Mouse (Mus musculus) MEL (cell line): ENCODE measurements around the gene Miga1. TPM values are rescaled to one million over a fixed set of nuclear protein-coding genes. Genes with fewer than 3 reads are reported as not detected.
"Not testable (repeated sequence)": the region's sequence is repeated elsewhere in the genome, so short reads cannot be mapped to it uniquely, and the experiment has no call there.

Source experiments
- DNase-seq: peaks from one replicate; pipeline ENCODE4 v3.0.0; 2011; ENCODE audit warnings: low read depth, low spot score
- H3K27ac ChIP-seq: 2 replicates; pipeline ENCODE4 v1.5.1; 2012; ENCODE audit warnings: low read depth, mild to moderate bottlenecking, control low read depth, low read length, moderate library complexity; ENCODE audit not compliant: control insufficient read depth
- H3K27me3 ChIP-seq, 2 experiments: fragments of 150-350 bp in 1 of 2; sonication (generic) in 1 of 2; 2 replicates each; pipeline ENCODE4 v1.6.1; 2012; ENCODE audit warnings: low read length in 2 of 2, mild to moderate bottlenecking in 2 of 2, improper control_type of control experiment in 1 of 2, moderate library complexity in 1 of 2; ENCODE audit not compliant: insufficient read depth in 2 of 2, control insufficient read depth in 1 of 2
- H3K36me3 ChIP-seq, 2 experiments: 2 replicates each; pipeline ENCODE4 v1.6.1; 2012 to 2014; ENCODE audit warnings: low read length in 2 of 2, improper control_type of control experiment in 1 of 2, inconsistent platforms in 1 of 2, mild to moderate bottlenecking in 1 of 2; ENCODE audit not compliant: insufficient read depth in 2 of 2, control insufficient read depth in 1 of 2
- H3K4me1 ChIP-seq, 2 experiments: fragments of 150-350 bp in 1 of 2; sonication (generic) in 1 of 2; 2 replicates each; pipeline ENCODE4 v1.6.1; 2012; ENCODE audit warnings: low read length in 2 of 2, improper control_type of control experiment in 1 of 2, mild to moderate bottlenecking in 1 of 2; ENCODE audit not compliant: insufficient read depth in 2 of 2, control insufficient read depth in 1 of 2
- H3K4me3 ChIP-seq, 2 experiments: fragments of 150-350 bp in 1 of 2; sonication (generic) in 1 of 2; 2 replicates each; pipeline ENCODE4 v1.5.1; 2012; ENCODE audit warnings: low read depth in 2 of 2, low read length in 2 of 2, mild to moderate bottlenecking in 2 of 2, moderate library complexity in 2 of 2, control low read depth in 1 of 2, improper control_type of control experiment in 1 of 2; ENCODE audit not compliant: control insufficient read depth in 1 of 2, insufficient read depth in 1 of 2
- H3K79me2 ChIP-seq: 2 replicates; pipeline ENCODE4 v1.6.1; 2012; ENCODE audit warnings: mild to moderate bottlenecking, low read length, moderate library complexity; ENCODE audit not compliant: control insufficient read depth, poor library complexity, insufficient read depth
- H3K9ac ChIP-seq: 2 replicates; pipeline ENCODE4 v1.6.1; 2012; ENCODE audit warnings: low read depth, mild to moderate bottlenecking, control low read depth, low read length, moderate library complexity; ENCODE audit not compliant: control insufficient read depth, poor library complexity, severe bottlenecking
- H3K9me3 ChIP-seq: fragments of 150-350 bp; sonication (generic); replicated peaks from 2 replicates; pipeline ENCODE4 v1.6.1; 2012; ENCODE audit warnings: mild to moderate bottlenecking, low read length, improper control_type of control experiment, moderate library complexity; ENCODE audit not compliant: insufficient read depth
- CHD1 ChIP-seq: IDR thresholded peaks from 2 replicates; pipeline ENCODE4 v1.6.1; 2012; ENCODE audit warnings: low read depth, mild to moderate bottlenecking, inconsistent platforms, low read length, improper control_type of control experiment
- CHD2 ChIP-seq: IDR thresholded peaks from 2 replicates; pipeline ENCODE4 v1.6.1; 2011; ENCODE audit warnings: low read length, improper control_type of control experiment
- CTCF ChIP-seq, 3 experiments: IDR thresholded peaks in 2 of 3; conservative IDR thresholded peaks in 1 of 3; 2 replicates each; pipeline ENCODE4 v1.5.1; 2011 to 2012; ENCODE audit warnings: low read length in 3 of 3, low read depth in 2 of 3, mild to moderate bottlenecking in 2 of 3, improper control_type of control experiment in 1 of 3, inconsistent platforms in 1 of 3, mixed read lengths in 1 of 3, moderate library complexity in 1 of 3; ENCODE audit not compliant: control insufficient read depth in 1 of 3, insufficient read depth in 1 of 3, poor library complexity in 1 of 3, severe bottlenecking in 1 of 3
- E2F4 ChIP-seq: IDR thresholded peaks from 2 replicates; pipeline ENCODE4 v1.6.1; 2011; ENCODE audit warnings: low read depth, low read length, improper control_type of control experiment, borderline replicate concordance
- ELF1 ChIP-seq: IDR thresholded peaks from 2 replicates; pipeline ENCODE4 v1.6.1; 2014; ENCODE audit warnings: low read depth, mild to moderate bottlenecking, inconsistent platforms, low read length, improper control_type of control experiment, moderate library complexity
- EP300 ChIP-seq, 2 experiments: IDR thresholded peaks; 2 replicates each; pipeline ENCODE4 v1.6.1; 2011; ENCODE audit warnings: improper control_type of control experiment in 2 of 2, low read length in 2 of 2, low read depth in 1 of 2, mild to moderate bottlenecking in 1 of 2
- GABPA ChIP-seq: IDR thresholded peaks from 2 replicates; pipeline ENCODE4 v1.6.1; 2012; ENCODE audit warnings: low read depth, mild to moderate bottlenecking, inconsistent platforms, low read length, improper control_type of control experiment, moderate library complexity
- GATA1 ChIP-seq: IDR thresholded peaks from 2 replicates; pipeline ENCODE4 v1.6.1; 2011; ENCODE audit warnings: low read depth, low read length, improper control_type of control experiment
- HCFC1 ChIP-seq: IDR thresholded peaks from 2 replicates; pipeline ENCODE4 v1.6.1; 2012; ENCODE audit warnings: low read depth, mild to moderate bottlenecking, inconsistent platforms, low read length, improper control_type of control experiment, moderate library complexity
- JUND ChIP-seq: IDR thresholded peaks from 2 replicates; pipeline ENCODE4 v1.6.1; 2011; ENCODE audit warnings: low read depth, mild to moderate bottlenecking, improper control_type of control experiment, low read length
- KAT2A ChIP-seq: conservative IDR thresholded peaks from 2 replicates; pipeline ENCODE4 v1.6.1; 2012; ENCODE audit warnings: low read depth, low read length, improper control_type of control experiment, inconsistent platforms
- MAFK ChIP-seq: IDR thresholded peaks from 2 replicates; pipeline ENCODE4 v1.6.1; 2011; ENCODE audit warnings: low read depth, mild to moderate bottlenecking, low read length, improper control_type of control experiment, borderline replicate concordance
- MAZ ChIP-seq: IDR thresholded peaks from 2 replicates; pipeline ENCODE4 v1.6.1; 2012; ENCODE audit warnings: low read depth, mild to moderate bottlenecking, inconsistent platforms, low read length, improper control_type of control experiment
- MEF2A ChIP-seq: IDR thresholded peaks from 2 replicates; pipeline ENCODE4 v1.6.1; 2014; ENCODE audit warnings: low read depth, mild to moderate bottlenecking, inconsistent platforms, low read length, improper control_type of control experiment; ENCODE audit not compliant: poor library complexity, insufficient replicate concordance, severe bottlenecking; ENCODE audit errors: extremely low read depth
- MYB ChIP-seq: IDR thresholded peaks from 2 replicates; pipeline ENCODE4 v1.6.1; 2011; ENCODE audit warnings: mild to moderate bottlenecking, low read depth, low read length, improper control_type of control experiment
- MYC ChIP-seq: IDR thresholded peaks from 2 replicates; pipeline ENCODE4 v1.6.1; 2011; ENCODE audit warnings: low read depth, mild to moderate bottlenecking, low read length, improper control_type of control experiment, moderate library complexity
- NRF1 ChIP-seq: IDR thresholded peaks from 2 replicates; pipeline ENCODE4 v1.6.1; 2014; ENCODE audit warnings: low read depth, mild to moderate bottlenecking, inconsistent platforms, low read length, improper control_type of control experiment, moderate library complexity; ENCODE audit not compliant: poor library complexity, insufficient read depth, severe bottlenecking
- POLR2A ChIP-seq, 2 experiments: IDR thresholded peaks; 2 replicates each; pipeline ENCODE4 v1.6.1; 2011 to 2012; ENCODE audit warnings: low read length in 2 of 2, mild to moderate bottlenecking in 2 of 2, control low read depth in 1 of 2, improper control_type of control experiment in 1 of 2, low read depth in 1 of 2, moderate library complexity in 1 of 2; ENCODE audit not compliant: control insufficient read depth in 1 of 2, insufficient read depth in 1 of 2, poor library complexity in 1 of 2
- POLR2AphosphoS2 ChIP-seq: IDR thresholded peaks from 2 replicates; pipeline ENCODE4 v1.6.1; 2011; ENCODE audit warnings: low read length, improper control_type of control experiment
- POLR2AphosphoS5 ChIP-seq: IDR thresholded peaks from 2 replicates; pipeline ENCODE4 v1.6.1; 2012; ENCODE audit warnings: low read depth, borderline replicate concordance, mild to moderate bottlenecking, inconsistent platforms, low read length, moderate library complexity, mixed read lengths
- RAD21 ChIP-seq: IDR thresholded peaks from 2 replicates; pipeline ENCODE4 v1.6.1; 2011; ENCODE audit warnings: mild to moderate bottlenecking, low read depth, low read length, improper control_type of control experiment
- SIN3A ChIP-seq: IDR thresholded peaks from 2 replicates; pipeline ENCODE4 v1.6.1; 2012; ENCODE audit warnings: low read length, improper control_type of control experiment, inconsistent platforms
- SMC3 ChIP-seq: IDR thresholded peaks from 2 replicates; pipeline ENCODE4 v1.6.1; 2011; ENCODE audit warnings: low read depth, low read length, improper control_type of control experiment
- TBP ChIP-seq: IDR thresholded peaks from 2 replicates; pipeline ENCODE4 v1.8.0; 2011; ENCODE audit warnings: low read depth, low read length, improper control_type of control experiment
- TCF12 ChIP-seq: IDR thresholded peaks from 2 replicates; pipeline ENCODE4 v1.6.1; 2014; ENCODE audit warnings: low read depth, mild to moderate bottlenecking, inconsistent platforms, low read length, improper control_type of control experiment, moderate library complexity
- UBTF ChIP-seq: IDR thresholded peaks from 2 replicates; pipeline ENCODE4 v1.6.1; 2012; ENCODE audit warnings: low read depth, mild to moderate bottlenecking, inconsistent platforms, low read length, improper control_type of control experiment, moderate library complexity, borderline replicate concordance; ENCODE audit not compliant: insufficient read depth
- USF1 ChIP-seq: IDR thresholded peaks from 2 replicates; pipeline ENCODE4 v1.6.1; 2014; ENCODE audit warnings: low read depth, mild to moderate bottlenecking, inconsistent platforms, low read length, improper control_type of control experiment, moderate library complexity
- ZC3H11A ChIP-seq: IDR thresholded peaks from 2 replicates; pipeline ENCODE4 v1.6.1; 2012; ENCODE audit warnings: low read depth, mild to moderate bottlenecking, inconsistent platforms, low read length, improper control_type of control experiment
- ZKSCAN1 ChIP-seq: IDR thresholded peaks from 2 replicates; pipeline ENCODE4 v1.6.1; 2012; ENCODE audit warnings: low read depth, mild to moderate bottlenecking, inconsistent platforms, low read length, improper control_type of control experiment, moderate library complexity
- ZMIZ1 ChIP-seq: IDR thresholded peaks from 2 replicates; pipeline ENCODE4 v1.6.1; 2012; ENCODE audit warnings: low read depth, mild to moderate bottlenecking, inconsistent platforms, low read length, improper control_type of control experiment, moderate library complexity
- polyA plus RNA-seq, 2 experiments: library from polyadenylated mRNA; stranded (reverse) in 1 of 2; unstranded in 1 of 2; fragments of >175 nt in 1 of 2; fragments of >200 nt in 1 of 2; gene quantifications; 2 replicates each; pipeline versions ENCODE4 v1.2.1 to v1.2.4; 2012; ENCODE audit warnings: low replicate concordance in 2 of 2, low read depth in 1 of 2; ENCODE audit not compliant: insufficient read length in 2 of 2, insufficient read depth in 1 of 2, missing spikeins in 1 of 2
- total RNA-seq: library from RNA; depleted of rRNA; stranded (reverse); fragments of 300-350 nt; gene quantifications from 2 replicates; pipeline ENCODE4 v1.2.3, GENCODE M21; 2012

Gene Miga1
- total and polyA plus RNA-seq, 3 experiments, result 14.2 to 16.2 TPM; not detected in 1

- peak; percentile 27; the same call in 1 of the 2 replicates for TF ChIP-seq GATA1
- TF ChIP-seq TCF12, result peak; percentile 27; the same call in 1 of the 2 replicates
- TF ChIP-seq EP300 (IDR thresholded peaks at IDR 0.05; ENCODE audit: low read depth in 1 of 2, low read length in 2 of 2), result peak; percentile 33 to 38; a peak in 2 of 4 replicates
- not testable (repeated sequence) for H3K9ac ChIP-seq, H3K36me3 ChIP-seq, H3K4me1 ChIP-seq, H3K79me2 ChIP-seq, H3K27me3 ChIP-seq, H3K4me3 ChIP-seq, H3K9me3 ChIP-seq
- H3K27ac ChIP-seq, result peak overlapping the region; percentile 27; the same call in 1 of the 2 replicates
- peak; percentile 44 for DNase-seq
Observed at GRCm38 (mm10) chr3:152316447-152317173, 23.6 kb downstream of the Miga1 start.

GRCm38 (mm10) chr3:152315613-152316012 is 24.6 kb downstream of the Miga1 start:
- Histone ChIP-seq H3K79me2 (no peaks in the 10 kb centered on the region), H3K27ac (no peak overlapping the region), H3K36me3 (peaks cover 0 to 3% of the 10 kb centered on the region in 2 experiments; a peak in 2 of 4 replicates), H3K9ac (no peak overlapping the region), H3K4me3 (no peak overlapping the region), H3K4me1 (peaks cover 0 to 8% of the 10 kb centered on the region in 2 experiments; a peak in 2 of 4 replicates), H3K9me3 (no peaks in the 10 kb centered on the region), H3K27me3 (no peaks in the 10 kb centered on the region)
- DNase-seq, result peak; percentile 88
- no peak for TF ChIP-seq CHD2
- peak; percentile 49; the same call in 1 of the 2 replicates for TF ChIP-seq ZC3H11A
- TF ChIP-seq EP300 (IDR thresholded peaks at IDR 0.05; ENCODE audit: low read depth in 1 of 2, low read length in 2 of 2), result peak in 1 of 2 experiments; percentile 38; a peak in 1 of 4 replicates
- no peak for TF ChIP-seq POLR2A (IDR thresholded peaks at IDR 0.05; ENCODE audit: control insufficient read depth in 1 of 2, insufficient read depth in 1 of 2, low read depth in 1 of 2, low read length in 2 of 2, poor library complexity in 1 of 2)
- no peak for TF ChIP-seq MYB
- peak; percentile 42; the same call in 1 of the 2 replicates for TF ChIP-seq SIN3A
- peak; percentile 92 for TF ChIP-seq SMC3
- no peak for TF ChIP-seq POLR2AphosphoS2
- no peak for TF ChIP-seq POLR2AphosphoS5
- TF ChIP-seq TBP, result no peak
- peak in 2 of 3 experiments; percentile 95 to 100; a peak in 5 of 6 replicates for TF ChIP-seq CTCF (IDR thresholded peaks at IDR 0.05 in 2 of 3, conservative IDR thresholded peaks at IDR 0.05 in 1 of 3; ENCODE audit: control insufficient read depth in 1 of 3, insufficient read depth in 1 of 3, low read depth in 2 of 3, low read length in 3 of 3, poor library complexity in 1 of 3, severe bottlenecking in 1 of 3)
- TF ChIP-seq ZKSCAN1, result no peak
- TF ChIP-seq RAD21, result peak; percentile 62
- no peak for TF ChIP-seq MEF2A
- TF ChIP-seq MYC, result no peak
- TF ChIP-seq KAT2A, result no peak
- TF ChIP-seq ELF1, result 0 out of 2 replicates have a peak, but pooled peaks have one; percentile 8
- TF ChIP-seq MAFK, result no peak
- no peak for TF ChIP-seq JUND
- no peak for TF ChIP-seq ZMIZ1
- TF ChIP-seq MAZ, result peak; percentile 78; the same call in 1 of the 2 replicates
- TF ChIP-seq GABPA, result no peak
- no peak for TF ChIP-seq CHD1
- no peak for TF ChIP-seq NRF1
- TF ChIP-seq E2F4, result no peak
- no peak for TF ChIP-seq UBTF
- no peak for TF ChIP-seq USF1
- peak; percentile 52; the same call in 1 of the 2 replicates for TF ChIP-seq HCFC1
